ENCODE assay signal across 13 mouse cellular contexts in genomic region chr7:142398052-142398451, GRCm38 (mm10). TPM values are rescaled to one million over a fixed set of nuclear protein-coding genes. Genes with fewer than 3 reads are reported as not detected.
A peak's percentile ranks its signal among the peaks of the same experiment; 100 is the strongest.
DNase-seq lines count a peak whose midpoint lies in the region; ATAC-seq and TF ChIP-seq lines count a peak whose summit lies in the region.
"Had no signal": no experiment of that assay in that cellular context is flagged by ENCODE, and none has a peak within 500 bp of the region (broad histone marks: within the 10 kb centered on the region; RNA-seq: fewer than 3 reads in every experiment).

No protein-coding gene starts in this region.

- no peaks in the 10 kb centered on the region for H3K36me3 ChIP-seq in lung, postnatal 0 days (ENCODE audit: insufficient read depth, low read length)
- no peaks in the 10 kb centered on the region for H3K36me3 ChIP-seq in liver, embryonic 13.5 days

- no peak for TF ChIP-seq CTCF in lung, postnatal 0 days (IDR thresholded peaks at IDR 0.05)

- 0 out of 2 replicates have a peak, but pooled peaks have one; percentile 19 for TF ChIP-seq EP300 in lung, postnatal 0 days (IDR thresholded peaks at IDR 0.05)

- H3K27ac ChIP-seq in lung, postnatal 0 days (ENCODE audit: low read length) = no peak overlapping the region
- peak overlapping the region; percentile 90 for H3K27ac ChIP-seq in liver, embryonic 13.5 days
- H3K27ac ChIP-seq: hindbrain, embryonic 14.5 days had no signal

- peak; percentile 19 for DNase-seq in embryo, embryonic 10 days (ENCODE audit: low spot score)
- no peak for DNase-seq in embryo, embryonic 10.5 days (ENCODE audit: low spot score)
- peak; percentile 66 for DNase-seq in lung, postnatal 0 days (ENCODE audit: low spot score)
- DNase-seq in lung, postnatal 10 days = no peak
- DNase-seq in liver, embryonic 13.5 days = no peak
- DNase-seq in T-cell, adult 2 months (ENCODE audit: low spot score) = no peak
- DNase-seq in frontal cortex, postnatal 25 days (ENCODE audit: low spot score in 2 of 2) = no peak
- DNase-seq: cerebellum, adult 18-20 months; left cerebral cortex, postnatal 4 days had no signal

- H3K4me2 ChIP-seq in lung, postnatal 0 days (replicated peaks; ENCODE audit: low read depth, low read length) = no peak overlapping the region
- no peak overlapping the region for H3K4me2 ChIP-seq in liver, embryonic 13.5 days
- H3K4me2 ChIP-seq: hindbrain, embryonic 14.5 days had no signal

- peak; percentile 36 for ATAC-seq in lung, postnatal 0 days
- ATAC-seq in liver, embryonic 13.5 days (ENCODE audit: low read depth) = no peak
- ATAC-seq in frontal cortex, adult (ENCODE audit: low TSS enrichment) = no peak

- no peak overlapping the region for H3K9ac ChIP-seq in lung, postnatal 0 days (replicated peaks; ENCODE audit: low read depth)
- no peak overlapping the region for H3K9ac ChIP-seq in liver, embryonic 13.5 days
- H3K9ac ChIP-seq: hindbrain, embryonic 14.5 days had no signal

- H3K4me1 ChIP-seq in lung, postnatal 0 days (ENCODE audit: insufficient read depth, low read depth, low read length) = peaks cover 4% of the 10 kb centered on the region; the same call in 1 of the 2 replicates
- peaks cover 75% of the 10 kb centered on the region for H3K4me1 ChIP-seq in liver, embryonic 13.5 days (replicated peaks)

- H3K4me3 ChIP-seq in lung, postnatal 0 days (ENCODE audit: low read depth, low read length) = no peak overlapping the region
- H3K4me3 ChIP-seq in liver, embryonic 13.5 days (replicated peaks) = no peak overlapping the region

- WGBS in lung, postnatal 0 days = 42% methylated on average over 2 of the region's 2 CpGs
- WGBS in liver, embryonic 13.5 days (ENCODE audit: insufficient replicate concordance) = 20% methylated on average over 2 of the region's 2 CpGs

- H3K27me3 ChIP-seq in lung, postnatal 0 days (replicated peaks; ENCODE audit: insufficient read depth, low read length) = no peaks in the 10 kb centered on the region
- H3K27me3 ChIP-seq in liver, embryonic 13.5 days = no peaks in the 10 kb centered on the region

- H3K9me3 ChIP-seq in lung, postnatal 0 days (ENCODE audit: low read length) = no peaks in the 10 kb centered on the region
- H3K9me3 ChIP-seq in liver, embryonic 13.5 days (replicated peaks) = no peaks in the 10 kb centered on the region

RNA-seq across cellular contexts. Expression of gene Ctsd, which starts 10.2 kb away (rescaled TPM):
- polyA plus RNA-seq in lung, postnatal 0 days (2015; fragmentation: Nextera tagmentation; extraction: Ambion mirVana) = 469 and 481 TPM in 2 replicates
- 297 and 306 TPM in 2 replicates for polyA plus RNA-seq in liver, embryonic 13.5 days (2015; fragmentation: Nextera tagmentation; extraction: Ambion mirVana)

RNA-seq across cellular contexts. Expression of gene Gm49369, which starts 15.6 kb away (rescaled TPM):
- 0.80 TPM in 1 of 2 replicates, not detected in the other for polyA plus RNA-seq in lung, postnatal 0 days (2015; fragmentation: Nextera tagmentation; extraction: Ambion mirVana)
- polyA plus RNA-seq in liver, embryonic 13.5 days (2015; fragmentation: Nextera tagmentation; extraction: Ambion mirVana) = 0.61 TPM in 1 of 2 replicates, not detected in the other
- polyA plus RNA-seq: C2C12; forebrain, embryonic 11.5 days; hindbrain, embryonic 14.5 days had no signal

RNA-seq across cellular contexts. Expression of gene Ifitm10, which starts 24.5 kb away (rescaled TPM):
- 15.0 and 15.5 TPM in 2 replicates for polyA plus RNA-seq in lung, postnatal 0 days (2015; fragmentation: Nextera tagmentation; extraction: Ambion mirVana)
- polyA plus RNA-seq in liver, embryonic 13.5 days (2015; fragmentation: Nextera tagmentation; extraction: Ambion mirVana) = 1.5 and 1.8 TPM in 2 replicates

RNA-seq across cellular contexts. Expression of gene Syt8, which starts 36.6 kb away (rescaled TPM):
- 0.47 and 1.1 TPM in 2 replicates for polyA plus RNA-seq in lung, postnatal 0 days (2015; fragmentation: Nextera tagmentation; extraction: Ambion mirVana)
- not detected in 2 replicates for polyA plus RNA-seq in liver, embryonic 13.5 days (2015; fragmentation: Nextera tagmentation; extraction: Ambion mirVana)
- polyA plus RNA-seq: forebrain, embryonic 11.5 days; hindbrain, embryonic 14.5 days had no signal

RNA-seq across cellular contexts. Expression of gene Tnni2, which starts 43.6 kb away (rescaled TPM):
- polyA plus RNA-seq in lung, postnatal 0 days (2015; fragmentation: Nextera tagmentation; extraction: Ambion mirVana) = 1.9 and 2.1 TPM in 2 replicates
- polyA plus RNA-seq in liver, embryonic 13.5 days (2015; fragmentation: Nextera tagmentation; extraction: Ambion mirVana) = 3.4 and 4.3 TPM in 2 replicates

Comparison
In these comparisons a context has a peak if more than half of its experiments do, and no peak if none do; other contexts are left out.
1. DNase-seq: peak in embryo, embryonic 10 days (single experiment) and lung, postnatal 0 days (single experiment); none in embryo, embryonic 10.5 days (single experiment), lung, postnatal 10 days (single experiment), liver, embryonic 13.5 days (single experiment), T-cell, adult 2 months (single experiment) and frontal cortex, postnatal 25 days (0 of 2).